Mouse (Mus musculus) kidney, embryonic 14.5 days (tissue): ENCODE data around the gene Gemin5. TPM values are rescaled to one million over a fixed set of nuclear protein-coding genes. Genes with fewer than 3 reads are reported as not detected.

Experiments
- ATAC-seq: fragments of 200-750 bp; cut with Nextera tagmentation; 2 replicates; pipeline ENCODE4 v1.8.0; 2017; ENCODE audit warnings: moderate number of reproducible peaks, mild to moderate bottlenecking, moderate TSS enrichment, moderate library complexity; ENCODE audit not compliant: low FRiP score, low TSS enrichment
- H3K27ac ChIP-seq: fragments of 300-500 bp; sonication (generic); 2 replicates; pipeline ENCODE4 v1.5.1; 2014; ENCODE audit warnings: low read depth, mild to moderate bottlenecking, low read length, moderate library complexity, mixed read lengths
- H3K27me3 ChIP-seq: fragments of 300-500 bp; sonication (generic); 2 replicates; pipeline ENCODE4 v1.6.1; 2014; ENCODE audit warnings: mild to moderate bottlenecking, low read length; ENCODE audit not compliant: control insufficient read depth, insufficient read depth
- H3K36me3 ChIP-seq: fragments of 300-500 bp; sonication (generic); 2 replicates; pipeline ENCODE4 v1.6.1; 2014; ENCODE audit warnings: low read length, mixed read lengths; ENCODE audit not compliant: control insufficient read depth, insufficient read depth
- H3K4me1 ChIP-seq: fragments of 300-500 bp; sonication (generic); 2 replicates; pipeline ENCODE4 v1.6.1; 2014; ENCODE audit warnings: low read length, mixed read lengths; ENCODE audit not compliant: control insufficient read depth, insufficient read depth
- H3K4me2 ChIP-seq: fragments of 300-500 bp; sonication (generic); replicated peaks from 2 replicates; pipeline ENCODE4 v1.6.1; 2014; ENCODE audit warnings: low read depth, mild to moderate bottlenecking, low read length
- H3K4me3 ChIP-seq: fragments of 300-500 bp; sonication (generic); 2 replicates; pipeline ENCODE4 v1.5.1; 2014; ENCODE audit warnings: mild to moderate bottlenecking, low read length
- H3K9ac ChIP-seq: fragments of 300-500 bp; sonication (generic); 2 replicates; pipeline ENCODE4 v1.6.1; 2014; ENCODE audit warnings: low read depth, mild to moderate bottlenecking, low read length, moderate library complexity
- H3K9me3 ChIP-seq: fragments of 300-500 bp; sonication (generic); 2 replicates; pipeline ENCODE4 v1.6.1; 2016; ENCODE audit warnings: low read length; ENCODE audit not compliant: control insufficient read depth
- WGBS: fragments of 180-500 bp; shearing (Covaris S2); extraction: QIAGEN DNeasy Blood & Tissue Kit; methylation state at CpG from one replicate; pipeline ENCODE4 v1.1.7; 2014; 5-methylcytosine and 5-hydroxymethylcytosine counted together
- polyA plus RNA-seq: library from polyadenylated mRNA; unstranded; fragments of >200 nt; fragmentation: Nextera tagmentation; extraction: Ambion mirVana; gene quantifications from 2 replicates; pipeline ENCODE4 v1.2.1, GENCODE M21; 2014

Gene Gemin5
- polyA plus RNA-seq, 1 experiment from 2014 or later = 35.7 TPM

GRCm38 (mm10) chr11:58077270-58077669, 91.1 kb downstream of the Gemin5 start:
- no peaks in the 10 kb centered on the region for H3K36me3 ChIP-seq
- 44% methylated on average over 4 of the region's 4 CpGs for WGBS
- no peaks in the 10 kb centered on the region for H3K9me3 ChIP-seq
- H3K9ac ChIP-seq = no peak overlapping the region
- H3K4me2 ChIP-seq = no peak overlapping the region
- no peak overlapping the region for H3K27ac ChIP-seq
- H3K4me3 ChIP-seq = no peak overlapping the region
- ATAC-seq = peak; percentile 85; the same call in 1 of the 2 replicates
- no peaks in the 10 kb centered on the region for H3K4me1 ChIP-seq
- no peaks in the 10 kb centered on the region for H3K27me3 ChIP-seq

GRCm38 (mm10) chr11:58072978-58073377, 95.4 kb downstream of the Gemin5 start:
- Histone ChIP-seq H3K27ac (no peak overlapping the region), H3K27me3 (no peaks in the 10 kb centered on the region), H3K4me3 (no peak overlapping the region), H3K9ac (no peak overlapping the region), H3K4me1 (no peaks in the 10 kb centered on the region), H3K36me3 (no peaks in the 10 kb centered on the region), H3K9me3 (no peaks in the 10 kb centered on the region), H3K4me2 (no peak overlapping the region)
- ATAC-seq = no peak
- 75% methylated on average over 3 of the region's 3 CpGs for WGBS

Other genes starting within 250 kb of the Gemin5 start
- 21.5 and 25.0 TPM in 2 replicates for gene Larp1, start 159.5 kb downstream of the Gemin5 start, polyA plus RNA-seq
- not detected in 2 replicates for gene Gm12248, start 75.4 kb downstream of the Gemin5 start, polyA plus RNA-seq
- 62.0 and 89.1 TPM in 2 replicates for gene Cnot8, start 64.4 kb downstream of the Gemin5 start, polyA plus RNA-seq
- gene Mrpl22, start 3.1 kb upstream of the Gemin5 start, polyA plus RNA-seq = 137 and 186 TPM in 2 replicates
- 3.3 and 4.2 TPM in 2 replicates for gene Igtp, start 31.0 kb upstream of the Gemin5 start, polyA plus RNA-seq
- 0.84 and 1.9 TPM in 2 replicates for gene Irgm2, start 31.1 kb upstream of the Gemin5 start, polyA plus RNA-seq
- not detected in 2 replicates for gene 4930438A08Rik, start 106.3 kb upstream of the Gemin5 start, polyA plus RNA-seq
- gene Zfp692, start 138.5 kb upstream of the Gemin5 start, polyA plus RNA-seq = 19.3 and 23.1 TPM in 2 replicates
- gene Zfp672, start 161.8 kb upstream of the Gemin5 start, polyA plus RNA-seq = 34.4 and 34.5 TPM in 2 replicates
- 17.0 and 27.5 TPM in 2 replicates for gene Sh3bp5l, start 162.2 kb upstream of the Gemin5 start, polyA plus RNA-seq
- not detected in 2 replicates for gene Lypd8, start 210.5 kb upstream of the Gemin5 start, polyA plus RNA-seq